Mouse (Mus musculus) ES-E14 (cell line): ENCODE measurements around the gene Kcnh5. TPM values are rescaled to one million over a fixed set of nuclear protein-coding genes. Genes with fewer than 3 reads are reported as not detected.

Experiments used
- DNase-seq: peaks from one replicate; pipeline ENCODE4 v3.0.0-alpha.2; 2013; ENCODE audit warnings: low read depth, low spot score
- H3K27ac ChIP-seq: 2 replicates; pipeline ENCODE4 v1.5.1; 2012; ENCODE audit warnings: low read depth, mild to moderate bottlenecking, low read length, moderate library complexity, mixed read lengths; ENCODE audit not compliant: poor library complexity, insufficient read depth, severe bottlenecking
- H3K36me3 ChIP-seq: 2 replicates; pipeline ENCODE4 v1.6.1; 2012; ENCODE audit warnings: mild to moderate bottlenecking, low read length, moderate library complexity, mixed read lengths; ENCODE audit not compliant: control insufficient read depth, poor library complexity, insufficient read depth, severe bottlenecking
- H3K4me1 ChIP-seq, 2 experiments: fragments of 150-350 bp in 1 of 2; sonication (generic) in 1 of 2; 2 replicates each; pipeline ENCODE4 v1.6.1; 2012; ENCODE audit warnings: low read length in 2 of 2, mild to moderate bottlenecking in 1 of 2, mixed read lengths in 1 of 2; ENCODE audit not compliant: control insufficient read depth in 2 of 2, insufficient read depth in 2 of 2, poor library complexity in 1 of 2
- H3K4me3 ChIP-seq, 2 experiments: fragments of 150-350 bp in 1 of 2; sonication (generic) in 1 of 2; 2 replicates each; pipeline ENCODE4 v1.5.1; 2012; ENCODE audit warnings: low read length in 2 of 2, low read depth in 1 of 2, mild to moderate bottlenecking in 1 of 2, mixed read lengths in 1 of 2; ENCODE audit not compliant: insufficient read depth in 1 of 2, poor library complexity in 1 of 2, severe bottlenecking in 1 of 2
- H3K9ac ChIP-seq: 2 replicates; pipeline ENCODE4 v1.6.1; 2012; ENCODE audit warnings: low read depth, mild to moderate bottlenecking, low read length, mixed read lengths; ENCODE audit not compliant: poor library complexity, insufficient read depth, severe bottlenecking
- H3K9me3 ChIP-seq: fragments of 150-350 bp; sonication (generic); 2 replicates; pipeline ENCODE4 v1.6.1; 2012; ENCODE audit warnings: low read depth, mild to moderate bottlenecking, low read length; ENCODE audit not compliant: control insufficient read depth, insufficient read depth
- CHD2 ChIP-seq: IDR thresholded peaks from 2 replicates; pipeline ENCODE4 v1.6.1; 2014; ENCODE audit warnings: mild to moderate bottlenecking, low read depth, low read length, inconsistent platforms
- HCFC1 ChIP-seq: IDR thresholded peaks from 2 replicates; pipeline ENCODE4 v1.6.1; 2012; ENCODE audit warnings: low read length, inconsistent platforms, borderline replicate concordance; ENCODE audit not compliant: insufficient read depth
- MAFK ChIP-seq: IDR thresholded peaks from 2 replicates; pipeline ENCODE4 v1.6.1; 2014; ENCODE audit warnings: mild to moderate bottlenecking, low read depth, low read length, inconsistent platforms; ENCODE audit not compliant: insufficient read depth
- ZC3H11A ChIP-seq: IDR thresholded peaks from 2 replicates; pipeline ENCODE4 v1.6.1; 2012; ENCODE audit warnings: low read depth, mild to moderate bottlenecking, inconsistent platforms, low read length, borderline replicate concordance
- ZNF384 ChIP-seq: IDR thresholded peaks from 2 replicates; pipeline ENCODE4 v1.6.1; 2012; ENCODE audit warnings: low read depth, low read length, inconsistent platforms
- in situ Hi-C, 2 experiments: fragments of 600-800 bp; cut with MboI; formaldehyde crosslinking; loops; one replicate each; pipeline ENCODE4 v1.15.1; 2025; ENCODE audit warnings: low sequenced_read_pairs in 2 of 2, inconsistent platforms in 1 of 2; ENCODE audit not compliant: unreplicated experiment in 2 of 2
- total RNA-seq: library from RNA; depleted of rRNA; stranded (reverse); fragments of 300-350 nt; gene quantifications from 2 replicates; pipeline ENCODE4 v1.2.3, GENCODE M21; 2012

Gene Kcnh5
- total RNA-seq, 1 experiment, result 0.18 TPM

GRCm38 (mm10) chr12:75031970-75032864 lies 144.9 kb downstream of the Kcnh5 start:
- in situ Hi-C loops, result no loop called here
- no peak for DNase-seq
- TF ChIP-seq HCFC1 (no peak), MAFK (no peak), ZNF384 (no peak), CHD2 (no peak), ZC3H11A (no peak)

GRCm38 (mm10) chr12:74971187-74971586 lies 205.9 kb downstream of the Kcnh5 start:
- no peaks in the 10 kb centered on the region for H3K36me3 ChIP-seq
- in situ Hi-C loops, result no loop called here
- no peak for TF ChIP-seq MAFK
- no peak for TF ChIP-seq CHD2
- no peak for TF ChIP-seq HCFC1
- TF ChIP-seq ZNF384, result no peak
- no peak for TF ChIP-seq ZC3H11A
- no peak overlapping the region for H3K9ac ChIP-seq
- H3K9me3 ChIP-seq, result no peaks in the 10 kb centered on the region
- no peaks in the 10 kb centered on the region for H3K4me1 ChIP-seq
- H3K4me3 ChIP-seq, result no peak overlapping the region
- H3K27ac ChIP-seq, result no peak overlapping the region
- DNase-seq, result no peak

More at GRCm38 (mm10) chr12:75031970-75032864, 144.9 kb downstream of the Kcnh5 start:
- H3K9ac ChIP-seq, result no peak overlapping the region
- H3K4me1 ChIP-seq, result no peaks in the 10 kb centered on the region
- no peak overlapping the region for H3K4me3 ChIP-seq
- no peaks in the 10 kb centered on the region for H3K36me3 ChIP-seq
- no peaks in the 10 kb centered on the region for H3K9me3 ChIP-seq
- no peak overlapping the region for H3K27ac ChIP-seq

GRCm38 (mm10) chr12:74969420-74969819 lies 207.7 kb downstream of the Kcnh5 start:
- in situ Hi-C loops, result no loop called here
- Histone ChIP-seq H3K27ac (no peak overlapping the region), H3K4me1 (no peaks in the 10 kb centered on the region), H3K9ac (no peak overlapping the region), H3K4me3 (no peak overlapping the region), H3K36me3 (no peaks in the 10 kb centered on the region), H3K9me3 (no peaks in the 10 kb centered on the region)
- no peak for TF ChIP-seq CHD2
- no peak for TF ChIP-seq MAFK
- TF ChIP-seq ZNF384, result no peak
- TF ChIP-seq HCFC1, result no peak
- TF ChIP-seq ZC3H11A, result no peak
- no peak for DNase-seq

GRCm38 (mm10) chr12:74966266-74966665 lies 210.9 kb downstream of the Kcnh5 start:
- no peak overlapping the region for H3K27ac ChIP-seq
- H3K9ac ChIP-seq, result no peak overlapping the region
- H3K4me1 ChIP-seq, result no peaks in the 10 kb centered on the region
- no peak overlapping the region for H3K4me3 ChIP-seq
- TF ChIP-seq HCFC1 (no peak), MAFK (no peak), CHD2 (no peak), ZNF384 (no peak), ZC3H11A (no peak)
- no peaks in the 10 kb centered on the region for H3K9me3 ChIP-seq
- no peaks in the 10 kb centered on the region for H3K36me3 ChIP-seq
- in situ Hi-C loops, result no loop called here
- DNase-seq, result no peak

GRCm38 (mm10) chr12:74952661-74953060 lies 224.5 kb downstream of the Kcnh5 start:
- H3K27ac ChIP-seq, result no peak overlapping the region

More at GRCm38 (mm10) chr12:74952661-74953060, 224.5 kb downstream of the Kcnh5 start:
- no peak overlapping the region for H3K4me3 ChIP-seq
- no peak overlapping the region for H3K9ac ChIP-seq
- TF ChIP-seq MAFK (no peak), ZNF384 (no peak), CHD2 (no peak), ZC3H11A (no peak), HCFC1 (no peak)
- no peaks in the 10 kb centered on the region for H3K4me1 ChIP-seq
- no peaks in the 10 kb centered on the region for H3K9me3 ChIP-seq
- in situ Hi-C loops, result no loop called here
- DNase-seq, result no peak
- no peaks in the 10 kb centered on the region for H3K36me3 ChIP-seq
